8 mouse cellular contexts compared by ENCODE assay signal in genomic region chr7:43311632-43312031, GRCm38 (mm10). TPM values are rescaled to one million over a fixed set of nuclear protein-coding genes. Genes with fewer than 3 reads are reported as not detected.
A peak's percentile ranks its signal among the peaks of the same experiment; 100 is the strongest.
DNase-seq lines count a peak whose midpoint lies in the region; ATAC-seq and TF ChIP-seq lines count a peak whose summit lies in the region.

No protein-coding gene starts in this region.

- peaks cover 25% of the 10 kb centered on the region for H3K4me1 ChIP-seq in embryonic facial prominence, embryonic 10.5 days
- peaks cover 22% of the 10 kb centered on the region for H3K4me1 ChIP-seq in hindbrain, embryonic 13.5 days (replicated peaks)
- H3K4me1 ChIP-seq in liver, postnatal 0 days (ENCODE audit: insufficient read depth) = peaks cover 27% of the 10 kb centered on the region

- no peaks in the 10 kb centered on the region for H3K9me3 ChIP-seq in embryonic facial prominence, embryonic 10.5 days
- no peaks in the 10 kb centered on the region for H3K9me3 ChIP-seq in hindbrain, embryonic 13.5 days
- no peaks in the 10 kb centered on the region for H3K9me3 ChIP-seq in liver, postnatal 0 days (ENCODE audit: low read length)

- peak overlapping the region; percentile 85 for H3K9ac ChIP-seq in hindbrain, embryonic 13.5 days
- peak overlapping the region; percentile 92 for H3K9ac ChIP-seq in liver, postnatal 0 days (replicated peaks)

- H3K27ac ChIP-seq in embryonic facial prominence, embryonic 10.5 days (replicated peaks) = no peak overlapping the region
- no peak overlapping the region for H3K27ac ChIP-seq in hindbrain, embryonic 13.5 days
- H3K27ac ChIP-seq in liver, postnatal 0 days (ENCODE audit: low read depth) = peak overlapping the region; percentile 96; the same call in 1 of the 2 replicates

- TF ChIP-seq EP300 in liver, postnatal 0 days (IDR thresholded peaks at IDR 0.05; ENCODE audit: low read depth) = no peak

- peak overlapping the region; percentile 72 for H3K4me3 ChIP-seq in embryonic facial prominence, embryonic 10.5 days
- H3K4me3 ChIP-seq in hindbrain, embryonic 13.5 days = peak overlapping the region; percentile 81
- H3K4me3 ChIP-seq in liver, postnatal 0 days (ENCODE audit: low read depth, low read length) = peak overlapping the region; percentile 93; the same call in 1 of the 2 replicates

- no peak for ATAC-seq in hindbrain, embryonic 13.5 days (ENCODE audit: low FRiP score)
- no peak for ATAC-seq in liver, postnatal 0 days
- ATAC-seq in megakaryocyte progenitor cell, adult 5-6 weeks (replicated peaks; ENCODE audit: poor library complexity) = no peak

- DNase-seq in adrenal gland, postnatal 14 days = peak; percentile 5
- no peak for DNase-seq in adrenal gland, adult 8-10 months
- DNase-seq in embryonic facial prominence, embryonic 10.5 days (ENCODE audit: low spot score) = no peak
- DNase-seq in liver, postnatal 0 days = no peak
- no peak for DNase-seq in layer of hippocampus, postnatal 10 days (ENCODE audit: low spot score in 2 of 2)
- DNase-seq in spleen, adult 18-20 months = no peak

- no peaks in the 10 kb centered on the region for H3K27me3 ChIP-seq in embryonic facial prominence, embryonic 10.5 days (replicated peaks; ENCODE audit: low read depth, poor library complexity, severe bottlenecking)
- no peaks in the 10 kb centered on the region for H3K27me3 ChIP-seq in hindbrain, embryonic 13.5 days
- H3K27me3 ChIP-seq in liver, postnatal 0 days (ENCODE audit: insufficient read depth, low read length) = no peaks in the 10 kb centered on the region

- peaks cover 30% of the 10 kb centered on the region for H3K36me3 ChIP-seq in embryonic facial prominence, embryonic 10.5 days (replicated peaks)
- H3K36me3 ChIP-seq in hindbrain, embryonic 13.5 days = peaks cover 37% of the 10 kb centered on the region
- H3K36me3 ChIP-seq in liver, postnatal 0 days (replicated peaks; ENCODE audit: insufficient read depth, low read length) = peaks cover 21% of the 10 kb centered on the region; the same call in 1 of the 2 replicates

- 83% methylated on average over 6 of the region's 6 CpGs for WGBS in embryonic facial prominence, embryonic 10.5 days
- 84% methylated on average over 6 of the region's 6 CpGs for WGBS in hindbrain, embryonic 13.5 days
- 47% methylated on average over 6 of the region's 6 CpGs for WGBS in liver, postnatal 0 days (ENCODE audit: insufficient replicate concordance)

- peak overlapping the region; percentile 78 for H3K4me2 ChIP-seq in hindbrain, embryonic 13.5 days
- peak overlapping the region; percentile 96 for H3K4me2 ChIP-seq in liver, postnatal 0 days (ENCODE audit: low read depth, low read length)

- TF ChIP-seq CTCF in liver, postnatal 0 days (IDR thresholded peaks at IDR 0.05; ENCODE audit: low read depth) = no peak

RNA-seq across cellular contexts. Expression of gene Zfp715, which starts 1.5 kb away (rescaled TPM):
- 19.9 and 21.6 TPM in 2 replicates for total RNA-seq in adrenal gland, postnatal 14 days (2021)
- 10 to 100 TPM; 19.4 to 29.3 (median 24.1) TPM for total RNA-seq in adrenal gland, adult 8-10 months (2022)
- 10.5 and 10.6 TPM in 2 replicates for polyA plus RNA-seq in embryonic facial prominence, embryonic 10.5 days (2016; fragmentation: Nextera tagmentation; extraction: Ambion mirVana)
- polyA plus RNA-seq in hindbrain, embryonic 13.5 days (2015; fragmentation: Nextera tagmentation; extraction: Ambion mirVana) = 17.9 and 18.3 TPM in 2 replicates
- 3.9 and 4.1 TPM in 2 replicates for polyA plus RNA-seq in liver, postnatal 0 days (2015; fragmentation: Nextera tagmentation; extraction: Ambion mirVana)
- total RNA-seq in megakaryocyte progenitor cell, adult 5-6 weeks (2015) = 26.5 and 26.8 TPM in 2 replicates
- 19.4 and 19.7 TPM in 2 replicates for total RNA-seq in megakaryocyte progenitor cell, adult 5-6 weeks (2017)
- 10 to 100 TPM; 22.9 to 23.9 TPM for total RNA-seq in layer of hippocampus, postnatal 10 days (2021)

RNA-seq across cellular contexts. Expression of gene Siglecf, which starts 39.5 kb away (rescaled TPM):
- total RNA-seq in adrenal gland, postnatal 14 days (2021) = 0.15 TPM in 1 of 2 replicates, not detected in the other
- not detected for total RNA-seq in adrenal gland, adult 8-10 months (2022)
- polyA plus RNA-seq in embryonic facial prominence, embryonic 10.5 days (2016; fragmentation: Nextera tagmentation; extraction: Ambion mirVana) = 0.13 and 0.15 TPM in 2 replicates
- 0.08 and 0.21 TPM in 2 replicates for polyA plus RNA-seq in hindbrain, embryonic 13.5 days (2015; fragmentation: Nextera tagmentation; extraction: Ambion mirVana)
- 0.71 and 0.96 TPM in 2 replicates for polyA plus RNA-seq in liver, postnatal 0 days (2015; fragmentation: Nextera tagmentation; extraction: Ambion mirVana)
- 24.3 and 26.3 TPM in 2 replicates for total RNA-seq in megakaryocyte progenitor cell, adult 5-6 weeks (2015)
- total RNA-seq in megakaryocyte progenitor cell, adult 5-6 weeks (2017) = 24.8 and 24.9 TPM in 2 replicates
- total RNA-seq in layer of hippocampus, postnatal 10 days (2021) = 1 to 10 TPM in 1 of 2 experiments, under 1 TPM in 1; 0.49 to 1.0 TPM

Comparison
In these comparisons a context has a peak if more than half of its experiments do, and no peak if none do; other contexts are left out.
1. RNA of gene Siglecf, which starts 39.5 kb away (total RNA-seq): 24.3 to 26.3 TPM in megakaryocyte progenitor cell, adult 5-6 weeks; 0.49 to 1.0 TPM in layer of hippocampus, postnatal 10 days, 0.15 TPM in adrenal gland, postnatal 14 days and not detected in adrenal gland, adult 8-10 months; every median in the first group is over 10 times any median in the second.
2. Peak in every context shown above with its lines, with median percentiles within 50 percentile points of each other: H3K4me3 ChIP-seq.